Comparison of ENCODE assay signal across 8 mouse cellular contexts in genomic region chr17:27768817-27769542, GRCm38 (mm10). TPM values are rescaled to one million over a fixed set of nuclear protein-coding genes. Genes with fewer than 3 reads are reported as not detected.
DNase-seq lines count a peak whose midpoint lies in the region; ATAC-seq and TF ChIP-seq lines count a peak whose summit lies in the region.

No protein-coding gene starts in this region.

- no peak overlapping the region for H3K27ac ChIP-seq in hindbrain, embryonic 13.5 days
- no peak overlapping the region for H3K27ac ChIP-seq in left cerebral cortex, adult 2 months

- intact Hi-C loops in left cerebral cortex, adult 2 months (cut with DNase I) = loop anchor here (1.0 kb wide), 1 partner anchor 119 kb away; no protein-coding TSS in a partner anchor

- peaks cover 10% of the 10 kb centered on the region for H3K4me1 ChIP-seq in G1E (ENCODE audit: insufficient read depth, low read depth, low read length)
- H3K4me1 ChIP-seq in hindbrain, embryonic 13.5 days (replicated peaks) = peaks cover 5% of the 10 kb centered on the region
- H3K4me1 ChIP-seq in megakaryocyte, embryonic 14.5 days = peaks cover 90% of the 10 kb centered on the region

- DNase-seq in G1E (ENCODE audit: low spot score) = no peak
- peak; percentile 30 for DNase-seq in brain, embryonic 18.5 days (ENCODE audit: low read depth, low spot score)
- peak; percentile 31 for DNase-seq in fibroblast of lung, adult 2 months (ENCODE audit: low read depth)
- peak; percentile 46 to 80 for DNase-seq in left cerebral cortex, adult 2 months (ENCODE audit: extremely low spot score in 1 of 2, low spot score in 2 of 2)
- peak; percentile 94 for DNase-seq in right cerebral cortex, postnatal 4 days
- no peak for DNase-seq in yolk sac, embryonic 10.5 days (ENCODE audit: low spot score)

- H3K36me3 ChIP-seq in G1E (replicated peaks) = peaks cover 97% of the 10 kb centered on the region
- H3K36me3 ChIP-seq in hindbrain, embryonic 13.5 days = peaks cover 37% of the 10 kb centered on the region
- peaks cover 96% of the 10 kb centered on the region for H3K36me3 ChIP-seq in megakaryocyte, embryonic 14.5 days (replicated peaks; ENCODE audit: low read length)

- TF ChIP-seq CTCF in G1E (IDR thresholded peaks at IDR 0.05; ENCODE audit: low read depth, low read length) = peak; percentile 53; the same call in 1 of the 2 replicates
- TF ChIP-seq CTCF in left cerebral cortex, adult 2 months (IDR thresholded peaks at IDR 0.05) = peak; percentile 89

- no peak overlapping the region for H3K4me2 ChIP-seq in hindbrain, embryonic 13.5 days

- no peak overlapping the region for H3K4me3 ChIP-seq in G1E (ENCODE audit: low read depth, low read length)
- H3K4me3 ChIP-seq in hindbrain, embryonic 13.5 days = no peak overlapping the region
- no peak overlapping the region for H3K4me3 ChIP-seq in left cerebral cortex, adult 2 months
- H3K4me3 ChIP-seq in megakaryocyte, embryonic 14.5 days (replicated peaks) = peak overlapping the region; percentile 67

- H3K9ac ChIP-seq in hindbrain, embryonic 13.5 days = no peak overlapping the region

- H3K9me3 ChIP-seq in G1E (replicated peaks) = peaks cover 24% of the 10 kb centered on the region
- no peaks in the 10 kb centered on the region for H3K9me3 ChIP-seq in hindbrain, embryonic 13.5 days
- H3K9me3 ChIP-seq in megakaryocyte, embryonic 14.5 days = peaks cover 8% of the 10 kb centered on the region

- H3K27me3 ChIP-seq in G1E (ENCODE audit: insufficient read depth, low read length) = no peaks in the 10 kb centered on the region
- no peaks in the 10 kb centered on the region for H3K27me3 ChIP-seq in hindbrain, embryonic 13.5 days
- H3K27me3 ChIP-seq in megakaryocyte, embryonic 14.5 days (replicated peaks) = no peaks in the 10 kb centered on the region

- ATAC-seq in G1E (ENCODE audit: extremely low read depth, insufficient number of reproducible peaks, low FRiP score, poor library complexity, severe bottlenecking) = no peak
- ATAC-seq in hindbrain, embryonic 13.5 days (ENCODE audit: low FRiP score) = peak; percentile 80

- WGBS in hindbrain, embryonic 13.5 days = 68% methylated on average over 8 of the region's 8 CpGs

RNA-seq across cellular contexts. Expression of gene Spdef, which starts 40.2 kb away (rescaled TPM):
- not detected in 2 replicates for total RNA-seq in G1E (2014; fragmentation: Nextera tagmentation)
- not detected in 2 replicates for total RNA-seq in G1E (2017)
- polyA plus RNA-seq in G1E (2012) = 0.02 TPM in 1 of 2 replicates, not detected in the other
- 0.60 TPM in 2 replicates for polyA plus RNA-seq in hindbrain, embryonic 13.5 days (2015; fragmentation: Nextera tagmentation; extraction: Ambion mirVana)
- under 1 TPM in 1 of 2 experiments, not detected in 1; 0.48 TPM for total RNA-seq in left cerebral cortex, adult 2 months (2021)
- polyA plus RNA-seq in megakaryocyte, embryonic 14.5 days (2012; ENCODE audit: insufficient read depth, low replicate concordance) = 1.4 and 2.3 TPM in 2 replicates

RNA-seq across cellular contexts. Expression of gene D17Wsu92e, which starts 51.5 kb away (rescaled TPM):
- total RNA-seq in G1E (2014; fragmentation: Nextera tagmentation) (84.4 and 87.4 TPM in 2 replicates), G1E (2017) (61.6 and 65.3 TPM in 2 replicates)
- 58.6 and 60.2 TPM in 2 replicates for polyA plus RNA-seq in G1E (2012)
- 10.0 and 10.1 TPM in 2 replicates for polyA plus RNA-seq in hindbrain, embryonic 13.5 days (2015; fragmentation: Nextera tagmentation; extraction: Ambion mirVana)
- 100 to 1,000 TPM; 219 to 228 TPM for total RNA-seq in left cerebral cortex, adult 2 months (2021)
- polyA plus RNA-seq in megakaryocyte, embryonic 14.5 days (2012; ENCODE audit: insufficient read depth, low replicate concordance) = 15.2 and 42.6 TPM in 2 replicates

Comparison
In these comparisons a context has a peak if more than half of its experiments do, and no peak if none do; other contexts are left out.
1. DNase-seq: peak in brain, embryonic 18.5 days (single experiment), fibroblast of lung, adult 2 months (single experiment), left cerebral cortex, adult 2 months (2 of 2) and right cerebral cortex, postnatal 4 days (single experiment); none in G1E (single experiment) and yolk sac, embryonic 10.5 days (single experiment).